Mouse (Mus musculus): ENCODE data around the gene Tmem95. TPM values are rescaled to one million over a fixed set of nuclear protein-coding genes. Genes with fewer than 3 reads are reported as not detected.

Tmem95 gene
- polyA plus RNA-seq, 1 experiment, result not detected

GRCm38 (mm10) chr11:69910781-69911560, 33.2 kb upstream of the Tmem95 start:
- no peak for DNase-seq (ENCODE audit: low spot score)

- DNase-seq (ENCODE audit: low spot score), result no peak
Measured at GRCm38 (mm10) chr11:69910177-69910576, 32.4 kb upstream of the Tmem95 start.

GRCm38 (mm10) chr11:69909174-69909573, 31.4 kb upstream of the Tmem95 start:
- DNase-seq (ENCODE audit: low spot score), result no peak

- DNase-seq (ENCODE audit: low spot score), result no peak
Measured at GRCm38 (mm10) chr11:69908645-69909044, 30.8 kb upstream of the Tmem95 start.

- DNase-seq (ENCODE audit: low spot score), result no peak
Measured at GRCm38 (mm10) chr11:69904311-69904710, 26.5 kb upstream of the Tmem95 start.

- no peak for DNase-seq (ENCODE audit: low spot score)
Measured at GRCm38 (mm10) chr11:69902972-69903371, 25.2 kb upstream of the Tmem95 start.

- no peak for DNase-seq (ENCODE audit: low spot score)
Measured at GRCm38 (mm10) chr11:69901993-69902392, 24.2 kb upstream of the Tmem95 start.

GRCm38 (mm10) chr11:69901406-69901846, 23.6 kb upstream of the Tmem95 start:
- peak; percentile 85 for DNase-seq (ENCODE audit: low spot score)

GRCm38 (mm10) chr11:69900471-69901405, 22.9 kb upstream of the Tmem95 start, which contains the start of the genes 2810408A11Rik and Neurl4:
2810408A11Rik (minus strand) TSS chr11:69900987.
Neurl4 (plus strand) TSS chr11:69901072.
- peak; percentile 71 for DNase-seq (ENCODE audit: low spot score)

- DNase-seq (ENCODE audit: low spot score), result no peak
Measured at GRCm38 (mm10) chr11:69899870-69900269, 22.1 kb upstream of the Tmem95 start.

GRCm38 (mm10) chr11:69895291-69895690, 17.5 kb upstream of the Tmem95 start, which contains the start of gene Acap1:
Acap1 (minus strand) TSS chr11:69895539.
- no peak for DNase-seq (ENCODE audit: low spot score)

GRCm38 (mm10) chr11:69894671-69895070, 16.9 kb upstream of the Tmem95 start:
- DNase-seq (ENCODE audit: low spot score), result no peak

- DNase-seq (ENCODE audit: low spot score), result no peak
Measured at GRCm38 (mm10) chr11:69891482-69891881, 13.7 kb upstream of the Tmem95 start.

GRCm38 (mm10) chr11:69886907-69887635, 9.3 kb upstream of the Tmem95 start:
- no peak for DNase-seq (ENCODE audit: low spot score)

GRCm38 (mm10) chr11:69884663-69885062, 6.8 kb upstream of the Tmem95 start:
- no peak for DNase-seq (ENCODE audit: low spot score)

GRCm38 (mm10) chr11:69884240-69884639, 6.4 kb upstream of the Tmem95 start:
- no peak for DNase-seq (ENCODE audit: low spot score)

GRCm38 (mm10) chr11:69883527-69884151, 5.8 kb upstream of the Tmem95 start:
- DNase-seq (ENCODE audit: low spot score), result no peak

- DNase-seq (ENCODE audit: low spot score), result no peak
Measured at GRCm38 (mm10) chr11:69883066-69883465, 5.2 kb upstream of the Tmem95 start.

- no peak for DNase-seq (ENCODE audit: low spot score)
Measured at GRCm38 (mm10) chr11:69881787-69882670, 4.2 kb upstream of the Tmem95 start.

Measured in urinary bladder, adult 2 months (tissue).